Mouse (Mus musculus): ENCODE data around the gene Tbata.

DNA sequence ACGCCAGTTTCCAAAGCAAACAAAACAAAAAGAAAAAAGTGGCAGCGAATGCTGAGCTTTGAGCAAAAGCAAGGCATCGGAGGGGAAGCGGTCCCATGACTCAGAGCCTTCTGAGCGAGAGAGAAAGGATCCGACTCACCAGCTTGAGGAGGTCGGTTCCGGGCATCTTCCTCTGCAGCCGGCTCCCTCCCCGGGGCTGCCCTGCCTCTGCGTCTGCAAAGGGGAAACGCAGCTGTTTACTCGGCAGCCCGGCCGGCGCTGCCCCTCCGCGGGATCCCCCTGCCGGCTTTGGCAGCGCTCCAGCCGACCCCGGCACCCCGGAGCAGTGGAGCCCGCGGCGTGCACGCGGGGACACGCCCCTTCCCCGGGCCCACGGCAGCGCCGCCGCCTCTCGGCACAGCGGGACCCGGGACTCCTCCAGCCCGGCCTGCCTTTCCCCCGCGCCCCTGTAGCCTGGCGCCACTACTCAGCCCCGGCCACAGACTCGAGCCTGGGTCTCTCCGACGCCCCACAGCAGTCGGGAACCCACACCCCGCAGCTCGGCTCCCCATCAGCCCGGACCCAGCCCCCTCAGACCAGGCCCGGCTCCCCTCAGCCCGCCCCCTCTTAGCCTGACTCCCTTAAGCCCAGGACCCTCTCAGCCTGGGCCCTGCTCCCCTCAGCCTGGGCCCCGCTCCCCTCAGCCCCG is 25.5 kb upstream of the Tbata start:
- no peak for TF ChIP-seq CTCF (IDR thresholded peaks at IDR 0.05; ENCODE audit: extremely low read depth, insufficient read depth, insufficient read length, insufficient replicate concordance)
- no peak for TF ChIP-seq POLR2A (IDR thresholded peaks at IDR 0.05; ENCODE audit: low read depth, low read length)
